Mouse (Mus musculus) spleen, postnatal 4 days (tissue): ENCODE data around the gene Fam172a.
A peak's percentile ranks its signal among the peaks of the same experiment; 100 is the strongest.

Experiments used
- DNase-seq, 2 experiments: peaks; one replicate each; pipeline ENCODE4 v3.0.0; 2022; ENCODE audit warnings: low spot score in 2 of 2

Gene Fam172a

GRCm38 (mm10) chr13:78178021-78178420 is 476.2 kb downstream of the Fam172a start:
- DNase-seq: no peak

- DNase-seq: no peak
These were observed 476.9 kb downstream of the Fam172a start for GRCm38 (mm10) chr13:78178771-78179170.

GRCm38 (mm10) chr13:78179312-78180097 is 477.7 kb downstream of the Fam172a start:
- no peak for DNase-seq

- no peak for DNase-seq
These were observed 478.4 kb downstream of the Fam172a start for GRCm38 (mm10) chr13:78180261-78180660.

GRCm38 (mm10) chr13:78181071-78181929 is 479.5 kb downstream of the Fam172a start:
- no peak for DNase-seq

- no peak for DNase-seq
These were observed 480.2 kb downstream of the Fam172a start for GRCm38 (mm10) chr13:78181930-78182558.

- no peak for DNase-seq
These were observed 481.2 kb downstream of the Fam172a start for GRCm38 (mm10) chr13:78183004-78183403.

GRCm38 (mm10) chr13:78183986-78184385 is 482.2 kb downstream of the Fam172a start:
- no peak for DNase-seq

- no peak for DNase-seq
These were observed 483.1 kb downstream of the Fam172a start for GRCm38 (mm10) chr13:78184786-78185466.

GRCm38 (mm10) chr13:78186340-78186946 is 484.6 kb downstream of the Fam172a start:
- no peak for DNase-seq

GRCm38 (mm10) chr13:78187833-78188232 is 486.0 kb downstream of the Fam172a start:
- DNase-seq: no peak

GRCm38 (mm10) chr13:78189586-78189985 is 487.8 kb downstream of the Fam172a start:
- no peak for DNase-seq

GRCm38 (mm10) chr13:78193211-78193610 is 491.4 kb downstream of the Fam172a start:
- DNase-seq: no peak

GRCm38 (mm10) chr13:78194135-78194849 is 492.5 kb downstream of the Fam172a start:
- no peak for DNase-seq

GRCm38 (mm10) chr13:78194850-78195600 is 493.2 kb downstream of the Fam172a start:
- DNase-seq: no peak

- no peak for DNase-seq
These were observed 493.8 kb downstream of the Fam172a start for GRCm38 (mm10) chr13:78195601-78196115.

- peak in 1 of 2 experiments; percentile 22 for DNase-seq
These were observed 494.5 kb downstream of the Fam172a start for GRCm38 (mm10) chr13:78196236-78196796.

- DNase-seq: peak in 1 of 2 experiments; percentile 44
These were observed 495.5 kb downstream of the Fam172a start for GRCm38 (mm10) chr13:78197286-78197818.

GRCm38 (mm10) chr13:78197819-78198390 is 496.1 kb downstream of the Fam172a start:
- peak in 1 of 2 experiments; percentile 57 for DNase-seq
